Mouse (Mus musculus): ENCODE results near the gene Slc25a47.

GRCm38 (mm10) chr12:108823036-108823435, 12.8 kb upstream of the Slc25a47 start:
- TF ChIP-seq CTCF (IDR thresholded peaks at IDR 0.05; ENCODE audit: low read depth) = no peak
- no peak for TF ChIP-seq EP300 (IDR thresholded peaks at IDR 0.05; ENCODE audit: low read depth)
